Mouse (Mus musculus) olfactory bulb, adult 2 months (tissue): ENCODE data around the gene Sarnp. TPM values are rescaled to one million over a fixed set of nuclear protein-coding genes. Genes with fewer than 3 reads are reported as not detected.

Experiments used
- H3K27ac ChIP-seq: fragments of 200-500 bp; 2 replicates; pipeline ENCODE4 v1.5.1; 2012; ENCODE audit warnings: low read depth, low read length; ENCODE audit not compliant: insufficient read depth
- H3K4me1 ChIP-seq: fragments of 200-500 bp; 2 replicates; pipeline ENCODE4 v1.6.1; 2012; ENCODE audit warnings: low read length; ENCODE audit not compliant: control insufficient read depth, insufficient read depth
- H3K4me3 ChIP-seq: fragments of 200-500 bp; 2 replicates; pipeline ENCODE4 v1.5.1; 2012; ENCODE audit warnings: mild to moderate bottlenecking, low read depth, low read length, moderate library complexity; ENCODE audit not compliant: insufficient read depth
- CTCF ChIP-seq: fragments of 200-500 bp; IDR thresholded peaks from 2 replicates; pipeline ENCODE4 v1.5.1; 2012; ENCODE audit warnings: low read depth, mild to moderate bottlenecking, low read length, moderate library complexity; ENCODE audit not compliant: insufficient read depth
- POLR2A ChIP-seq: fragments of 200-500 bp; IDR thresholded peaks from 2 replicates; pipeline ENCODE4 v1.6.1; 2012; ENCODE audit warnings: mild to moderate bottlenecking, low read depth, low read length, moderate library complexity; ENCODE audit not compliant: insufficient read depth
- WGBS: fragments of 180-500 bp; shearing (Covaris S2); methylation state at CpG from one replicate; pipeline ENCODE4 v1.1.7; 2018; 5-methylcytosine and 5-hydroxymethylcytosine counted together
- polyA plus RNA-seq: library from polyadenylated mRNA; stranded (reverse); fragments of >200 nt; gene quantifications from 2 replicates; pipeline ENCODE4 v1.2.4, GENCODE M21; 2012; ENCODE audit warnings: low replicate concordance; ENCODE audit not compliant: missing spikeins, insufficient read depth, insufficient read length

Sarnp gene
- polyA plus RNA-seq, 1 experiment = not detected

- 80% methylated on average over 12 of the region's 12 CpGs for WGBS
These were observed 96.6 kb downstream of the Sarnp start for GRCm38 (mm10) chr10:128913696-128914095.

GRCm38 (mm10) chr10:128915550-128915949, 98.4 kb downstream of the Sarnp start:
- TF ChIP-seq CTCF = no peak
- TF ChIP-seq POLR2A = no peak
- no peak overlapping the region for H3K4me3 ChIP-seq
- peaks cover 31% of the 10 kb centered on the region for H3K4me1 ChIP-seq
- WGBS = 92% methylated on average over 2 of the region's 2 CpGs
- no peak overlapping the region for H3K27ac ChIP-seq

More at GRCm38 (mm10) chr10:128913696-128914095, 96.6 kb downstream of the Sarnp start:
- H3K4me1 ChIP-seq = peaks cover 30% of the 10 kb centered on the region
- no peak overlapping the region for H3K27ac ChIP-seq
- no peak for TF ChIP-seq CTCF
- H3K4me3 ChIP-seq = no peak overlapping the region

GRCm38 (mm10) chr10:128916665-128917064, 99.5 kb downstream of the Sarnp start:
- Histone ChIP-seq H3K4me3 (no peak overlapping the region), H3K27ac (no peak overlapping the region), H3K4me1 (peaks cover 26% of the 10 kb centered on the region)
- TF ChIP-seq POLR2A = no peak
- TF ChIP-seq CTCF = no peak
- 93% methylated on average over 3 of the region's 3 CpGs for WGBS

- no peak for TF ChIP-seq POLR2A
- no peak for TF ChIP-seq CTCF
- Histone ChIP-seq H3K27ac (no peak overlapping the region), H3K4me1 (peaks cover 29% of the 10 kb centered on the region), H3K4me3 (no peak overlapping the region)
- WGBS = 91% methylated on average over 6 of the region's 6 CpGs
These were observed 100.3 kb downstream of the Sarnp start for GRCm38 (mm10) chr10:128917400-128917799.

GRCm38 (mm10) chr10:128918246-128918645, 101.1 kb downstream of the Sarnp start:
- Histone ChIP-seq H3K27ac (no peak overlapping the region), H3K4me1 (peaks cover 28% of the 10 kb centered on the region), H3K4me3 (no peak overlapping the region)
- 43% methylated on average over 7 of the region's 7 CpGs for WGBS
- TF ChIP-seq POLR2A (no peak), CTCF (no peak)

DNA sequence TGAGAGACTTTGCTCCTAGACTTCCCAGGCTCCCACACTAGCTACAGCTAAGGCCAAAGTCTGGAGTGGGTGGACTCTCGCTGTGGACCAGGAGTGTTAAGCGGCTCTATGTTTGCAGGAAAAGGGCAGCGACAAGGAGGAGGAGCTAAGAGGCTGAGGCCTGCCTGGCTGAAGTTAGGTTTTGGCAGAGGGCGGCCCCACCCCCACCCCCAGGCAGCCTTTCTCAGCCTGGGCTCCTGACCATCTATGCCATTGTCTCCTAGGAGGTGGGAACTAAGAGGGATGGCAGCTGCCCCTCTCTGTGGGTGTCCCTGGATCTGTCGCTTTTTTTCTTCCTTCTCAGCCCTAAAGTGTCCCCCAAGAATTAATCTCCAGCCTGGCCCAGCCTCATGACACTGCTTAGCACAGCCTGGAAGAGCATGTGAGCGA, 102.1 kb downstream of the Sarnp start:
- TF ChIP-seq CTCF (no peak), POLR2A (no peak)

DNA sequence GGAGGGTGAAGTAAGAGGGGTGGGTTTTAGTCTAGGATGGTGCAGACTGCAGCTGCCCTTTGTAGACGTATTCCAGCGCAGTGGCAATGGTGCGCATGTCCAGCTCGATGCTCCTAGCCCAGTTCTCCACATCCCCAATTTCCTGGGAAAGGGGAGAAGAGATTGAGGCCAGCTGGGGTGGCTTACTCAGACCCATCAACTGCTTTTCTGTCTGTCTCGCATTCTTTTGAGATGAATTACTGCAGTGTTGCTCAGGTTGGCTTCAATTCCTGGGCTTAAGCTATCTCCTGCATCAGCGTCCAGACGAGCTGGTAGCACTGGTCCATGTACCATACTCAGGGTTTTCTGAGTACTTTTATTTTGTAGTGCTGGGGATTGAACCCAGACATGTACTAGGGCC, 102.8 kb downstream of the Sarnp start:
- Histone ChIP-seq H3K4me1 (peaks cover 24% of the 10 kb centered on the region), H3K4me3 (no peak overlapping the region), H3K27ac (no peak overlapping the region)
- 78% methylated on average over 7 of the region's 7 CpGs for WGBS
- TF ChIP-seq CTCF (no peak), POLR2A (no peak)

More for the DNA sequence above, 102.1 kb downstream of the Sarnp start:
- peak overlapping the region; percentile 15; the same call in 1 of the 2 replicates for H3K27ac ChIP-seq
- 41% methylated on average over 6 of the region's 6 CpGs for WGBS
- no peak overlapping the region for H3K4me3 ChIP-seq
- peaks cover 24% of the 10 kb centered on the region for H3K4me1 ChIP-seq

GRCm38 (mm10) chr10:128920736-128921161, 103.6 kb downstream of the Sarnp start:
- H3K4me3 ChIP-seq = no peak overlapping the region
- H3K4me1 ChIP-seq = peaks cover 24% of the 10 kb centered on the region
- TF ChIP-seq POLR2A = no peak
- no peak for TF ChIP-seq CTCF
- 67% methylated on average over 3 of the region's 3 CpGs for WGBS
- H3K27ac ChIP-seq = no peak overlapping the region

DNA sequence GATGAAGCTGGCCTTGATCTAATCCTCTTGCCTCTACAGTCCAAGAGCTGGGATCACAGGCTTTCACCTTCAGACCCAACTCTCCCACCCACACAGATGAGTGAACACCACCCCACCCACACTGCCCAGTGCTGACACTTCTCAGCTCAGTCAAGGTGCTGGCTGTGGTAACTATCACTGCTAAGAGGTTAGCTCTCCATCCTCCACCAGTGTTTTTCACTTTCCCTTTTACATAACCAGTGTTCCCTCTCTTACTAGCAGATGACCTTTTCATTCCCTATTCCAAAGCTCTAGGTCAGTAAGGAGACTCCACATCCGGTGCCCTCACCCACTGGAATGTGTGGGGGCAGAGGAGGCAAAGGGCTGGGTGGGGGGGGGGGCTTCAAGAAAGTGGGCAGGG, 104.1 kb downstream of the Sarnp start:
- Histone ChIP-seq H3K4me1 (peaks cover 24% of the 10 kb centered on the region), H3K27ac (no peak overlapping the region), H3K4me3 (no peak overlapping the region)
- 50% methylated on average over 1 of the region's 1 CpGs for WGBS
- TF ChIP-seq CTCF = no peak
- no peak for TF ChIP-seq POLR2A

- Histone ChIP-seq H3K4me3 (no peak overlapping the region), H3K27ac (0 out of 2 replicates have a peak overlapping the region, but pooled peaks have one; percentile 34), H3K4me1 (peaks cover 24% of the 10 kb centered on the region)
- WGBS = 57% methylated on average over 16 of the region's 16 CpGs
- TF ChIP-seq POLR2A (no peak), CTCF (no peak)
These were observed 105.0 kb downstream of the Sarnp start for GRCm38 (mm10) chr10:128921883-128922821.
